Mouse (Mus musculus) A20 (cell line): ENCODE results near the gene Lin37.

Source experiments
- DNase-seq: peaks from one replicate; pipeline ENCODE4 v3.0.0-alpha.2; 2011; ENCODE audit warnings: low read depth, low spot score

The Lin37 gene

GRCm38 (mm10) chr7:30586455-30587020 is 26.9 kb upstream of the Lin37 start:
- no peak for DNase-seq

GRCm38 (mm10) chr7:30585170-30585569 is 25.5 kb upstream of the Lin37 start:
- DNase-seq, result no peak

- no peak for DNase-seq
These were observed 24.7 kb upstream of the Lin37 start for GRCm38 (mm10) chr7:30584339-30584738.

DNA sequence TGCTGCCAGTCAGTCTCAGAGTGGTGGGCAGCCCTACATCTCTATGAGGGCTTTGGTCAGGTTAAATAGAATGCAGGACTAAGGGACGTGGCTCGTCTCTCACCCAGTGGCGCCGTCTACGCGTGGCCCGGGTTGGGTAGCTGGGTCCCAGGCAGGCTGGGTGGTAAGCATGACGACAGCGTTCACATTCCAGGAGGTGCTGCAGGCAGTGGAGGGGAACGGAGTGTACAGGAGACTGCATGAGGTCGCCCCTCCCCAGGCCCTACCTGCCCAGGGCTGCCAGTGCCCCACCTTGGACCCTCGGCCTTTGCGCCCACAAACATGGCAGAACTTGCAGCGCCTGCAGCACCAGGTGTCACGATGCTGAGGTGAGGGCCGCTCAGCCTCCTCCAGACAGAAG is 21.9 kb upstream of the Lin37 start:
- DNase-seq, result no peak

DNA sequence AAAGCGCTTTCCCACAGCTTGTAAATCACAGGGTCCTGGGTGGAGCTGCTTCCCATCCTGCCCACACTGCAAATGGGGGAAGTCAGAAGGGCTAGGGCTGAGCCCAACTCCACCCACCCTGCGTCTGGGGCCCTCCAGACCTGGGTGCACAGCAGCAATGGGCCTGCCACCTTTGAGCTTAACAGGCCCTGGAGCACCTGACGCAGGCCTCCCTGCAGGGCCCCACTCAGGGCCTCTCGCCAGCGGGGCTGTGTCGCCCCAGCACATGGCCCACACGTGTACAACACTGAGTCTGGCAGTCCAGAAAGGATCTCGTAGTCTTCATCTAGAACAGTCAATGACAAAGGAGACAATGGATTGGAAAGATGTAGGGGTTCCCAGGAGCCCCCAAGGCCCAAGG is 20.3 kb upstream of the Lin37 start:
- DNase-seq, result no peak

DNA sequence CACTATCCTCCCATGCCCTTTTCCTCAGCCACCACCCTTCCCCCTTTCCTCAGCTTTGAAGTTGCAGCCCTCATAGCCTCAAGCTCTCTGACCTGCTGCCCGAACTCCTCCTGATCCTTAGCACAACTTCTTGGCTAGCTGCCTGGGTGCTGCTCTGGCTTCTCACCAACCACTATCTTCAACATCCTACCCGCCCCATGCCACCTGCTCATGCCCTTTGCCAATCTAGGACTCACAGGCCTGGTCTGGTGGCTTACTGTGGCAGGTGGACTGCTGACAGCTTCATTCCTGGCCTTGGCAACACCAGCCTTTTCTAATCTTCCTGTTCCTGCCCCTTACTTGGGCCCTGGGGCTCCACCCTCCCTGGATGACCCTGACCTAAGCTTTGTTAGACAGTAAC is 13.3 kb upstream of the Lin37 start:
- no peak for DNase-seq

DNA sequence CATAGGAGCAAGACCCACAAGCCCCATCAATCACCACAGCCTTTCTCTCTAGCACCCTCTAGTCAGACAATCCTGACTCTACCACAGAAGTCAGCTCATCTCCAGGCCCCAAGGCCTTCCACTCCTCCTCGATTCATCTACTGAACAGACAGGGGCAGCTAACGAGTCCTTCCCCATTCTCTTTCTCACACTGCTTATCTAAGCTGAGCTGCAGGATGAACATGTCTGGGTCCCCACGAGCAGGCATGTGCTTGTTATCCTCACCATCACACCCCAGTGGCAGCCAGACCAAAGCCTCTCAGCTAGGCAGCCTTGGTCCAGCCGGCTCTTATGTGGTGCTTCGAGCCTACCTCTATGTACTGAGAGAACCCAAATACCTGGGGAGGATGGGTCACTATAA is 12.8 kb upstream of the Lin37 start:
- DNase-seq, result no peak

GRCm38 (mm10) chr7:30567555-30567954 is 7.9 kb upstream of the Lin37 start:
- DNase-seq, result no peak

DNA sequence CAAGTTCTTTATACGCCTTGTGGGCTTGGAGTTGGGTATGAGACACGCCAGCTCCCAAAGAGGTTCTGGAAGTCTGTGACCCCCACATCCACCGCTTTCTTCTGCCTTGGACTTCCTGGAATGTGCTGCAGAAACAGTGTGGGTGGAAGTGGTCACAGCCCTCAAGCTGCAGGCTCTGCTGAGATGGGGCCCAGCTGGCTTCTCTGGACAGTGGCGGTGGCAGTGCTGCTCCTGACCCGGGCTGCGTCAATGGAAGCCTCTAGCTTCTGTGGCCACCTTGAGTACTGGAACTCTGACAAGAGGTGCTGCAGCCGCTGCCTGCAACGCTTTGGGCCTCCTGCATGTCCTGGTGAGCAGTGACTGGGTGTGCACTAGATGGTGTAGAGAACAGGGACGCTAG is 6.4 kb upstream of the Lin37 start:
- DNase-seq, result no peak

DNA sequence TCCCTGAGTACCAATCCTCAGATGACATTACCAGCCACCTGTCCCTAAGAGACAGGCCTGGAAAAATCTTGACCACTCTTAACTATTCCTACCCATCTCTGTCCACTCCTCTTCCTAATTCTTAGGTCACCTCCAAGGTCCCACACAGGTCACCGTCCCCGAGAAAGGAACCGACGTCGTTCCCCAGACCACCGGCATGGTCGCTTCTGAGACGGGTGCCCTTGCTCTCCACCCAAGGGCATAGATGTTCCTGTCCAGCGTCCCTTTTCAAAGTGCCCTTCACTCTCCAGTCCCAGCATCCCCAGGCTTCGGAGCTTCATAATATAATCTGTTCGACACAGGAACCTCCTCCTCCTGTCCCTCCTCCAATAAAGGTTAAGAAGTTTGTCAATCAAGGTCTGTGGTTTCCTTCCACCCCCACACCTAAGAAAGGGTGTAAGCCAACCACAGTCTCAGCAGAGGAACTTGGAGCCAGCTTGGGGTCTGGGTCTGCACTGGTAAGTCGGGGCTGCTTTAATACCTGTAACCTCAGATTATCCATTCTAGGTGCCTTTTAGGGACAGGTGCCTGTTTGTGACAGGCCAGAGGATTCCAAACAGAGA is 5.4 kb upstream of the Lin37 start, which contains the start of gene Igflr1:
Igflr1 (plus strand) TSS at position 458 of the 602 bp plus-strand sequence.
- DNase-seq, result no peak

GRCm38 (mm10) chr7:30563906-30564280 is 4.3 kb upstream of the Lin37 start:
- no peak for DNase-seq

DNA sequence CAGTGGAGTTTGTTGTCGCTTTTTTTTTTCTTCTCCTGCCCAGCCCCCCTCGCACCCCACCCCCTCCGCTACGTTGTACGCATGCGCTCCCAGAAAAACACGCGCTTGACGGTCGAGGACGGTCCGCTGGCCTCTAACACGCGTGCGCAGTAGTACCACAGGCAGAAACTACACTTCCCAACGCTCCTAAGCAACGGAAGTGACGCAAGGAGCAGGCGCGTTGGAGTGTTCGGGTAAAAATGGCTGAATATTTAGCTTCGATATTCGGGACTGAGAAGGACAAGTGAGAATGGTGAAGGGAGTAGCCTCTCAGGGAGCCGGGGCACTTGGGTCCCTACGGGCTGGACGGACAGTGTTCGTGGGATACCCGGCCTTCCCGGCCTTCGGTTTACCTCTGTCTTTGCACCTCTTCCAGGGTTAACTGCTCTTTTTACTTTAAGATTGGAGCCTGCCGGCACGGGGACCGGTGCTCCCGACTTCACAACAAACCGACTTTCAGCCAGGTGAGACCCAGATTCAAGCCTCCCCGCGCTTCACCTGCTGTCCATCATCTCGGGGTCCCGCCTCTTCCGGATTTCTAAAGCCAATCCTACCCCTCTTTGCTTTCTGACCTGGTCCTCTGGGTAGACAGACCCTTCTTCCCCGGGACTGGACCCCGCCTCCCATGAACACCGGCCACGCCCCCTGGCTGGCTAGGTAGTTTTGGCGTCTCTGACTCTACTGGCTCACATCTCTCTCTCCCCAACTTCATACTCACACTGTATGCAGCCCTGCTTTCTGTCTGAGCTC is 3.7 kb upstream of the Lin37 start, which contains the start of the genes U2af1l4, Gm49396 and Psenen:
U2af1l4 (plus strand) TSS at position 185 of the 789 bp plus-strand sequence.
Gm49396 (plus strand) TSS at position 228 of the 789 bp plus-strand sequence.
Psenen (minus strand) TSS at position 511 of the 789 bp plus-strand sequence.
- DNase-seq, result peak; percentile 97

DNA sequence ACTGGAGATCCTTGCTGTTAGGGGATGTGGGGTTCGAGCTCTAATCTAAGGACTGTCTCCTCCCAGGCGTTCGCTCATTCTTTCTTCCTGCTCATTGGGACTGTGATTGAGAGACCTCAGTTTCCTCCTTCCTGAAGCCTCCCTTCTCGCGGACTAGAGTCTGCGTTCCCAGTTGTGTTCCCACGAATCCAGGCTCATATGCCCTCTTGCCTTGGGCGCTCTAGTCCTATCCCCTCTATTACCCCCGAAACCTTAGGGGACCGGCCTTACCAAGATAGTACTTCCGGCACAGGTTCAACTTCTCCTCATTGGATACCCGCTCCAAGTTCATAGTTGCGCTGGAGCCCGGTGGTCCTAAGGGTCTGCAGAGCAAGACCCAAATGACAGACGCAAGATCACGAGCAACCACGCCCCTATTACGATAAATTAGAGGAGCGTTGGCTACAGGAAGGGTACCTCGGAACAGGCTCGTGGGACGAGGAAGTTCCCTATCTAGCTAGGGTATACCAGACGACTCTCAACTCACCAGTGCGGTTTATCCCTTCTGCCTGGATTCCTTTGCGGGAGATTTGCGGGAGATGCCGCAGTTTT is 3.0 kb upstream of the Lin37 start:
- DNase-seq, result no peak

- no peak for DNase-seq
These were observed 658 bp upstream of the Lin37 start for GRCm38 (mm10) chr7:30560296-30560695.

DNA sequence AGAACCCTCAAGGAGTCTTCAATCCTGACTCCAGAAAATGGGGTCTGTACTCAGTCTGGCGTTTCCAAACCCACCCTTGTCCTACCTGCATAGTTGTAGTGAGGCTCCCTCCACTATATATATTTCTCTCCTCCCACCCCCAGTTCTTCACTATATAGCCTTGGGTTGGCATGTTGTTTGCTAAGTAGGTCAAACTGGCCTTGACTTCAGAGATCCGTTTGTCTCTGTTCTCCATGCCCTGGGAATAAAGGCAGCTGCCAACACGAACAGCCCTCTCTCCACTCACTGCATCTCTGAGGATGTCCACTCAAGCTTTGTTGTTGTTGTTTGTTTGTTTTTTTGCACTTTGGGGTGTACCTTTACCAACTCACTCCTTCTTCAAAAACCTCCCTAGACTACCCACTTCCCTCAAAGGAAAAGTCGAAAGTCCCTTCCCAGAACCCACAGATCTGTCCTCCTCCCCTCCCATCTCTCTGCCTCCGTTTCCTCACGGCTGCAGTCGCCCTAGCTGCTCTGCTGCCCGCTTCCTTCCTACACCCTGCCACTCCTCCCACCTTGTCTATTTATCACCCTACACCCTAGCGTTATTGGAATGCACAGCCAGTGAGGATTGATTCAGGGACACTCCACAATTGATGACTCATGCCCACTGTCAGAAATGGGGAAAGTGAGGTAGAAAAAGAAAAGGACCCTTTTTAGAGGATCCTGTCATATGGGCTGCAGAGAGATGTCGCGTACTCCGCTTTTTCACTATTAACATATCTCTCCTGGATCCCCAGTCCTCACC is 789 bp downstream of the Lin37 start:
- DNase-seq, result no peak

DNA sequence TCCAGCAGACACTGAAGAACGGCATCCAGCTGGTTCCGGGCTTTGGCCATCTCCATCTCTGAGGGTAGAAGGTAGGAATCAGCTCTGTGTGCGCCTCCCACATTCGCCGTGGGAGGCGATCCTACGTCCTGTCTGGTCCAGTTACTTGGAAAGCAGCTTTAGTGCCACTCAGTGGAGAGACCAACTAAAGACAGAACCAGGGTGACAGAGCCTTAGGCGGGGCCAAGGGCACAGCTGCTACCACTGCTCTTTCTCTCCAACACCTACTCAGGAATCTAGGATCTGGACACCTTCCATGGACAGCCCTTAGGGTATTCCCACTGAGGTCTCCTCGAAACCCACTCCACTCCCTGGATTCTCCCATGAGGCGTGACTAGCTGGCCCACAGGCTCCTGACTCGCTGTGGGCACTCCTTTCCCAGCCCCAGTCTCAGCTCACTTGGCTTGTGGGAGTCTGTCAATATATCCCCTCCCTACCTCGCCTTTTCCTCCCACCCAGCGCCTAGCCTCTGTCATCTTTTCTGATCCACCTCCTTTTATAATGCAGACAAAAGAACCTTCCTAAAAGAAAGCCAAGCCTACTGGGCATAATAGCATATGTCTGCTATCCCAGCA is 1.6 kb downstream of the Lin37 start:
- DNase-seq, result no peak

DNA sequence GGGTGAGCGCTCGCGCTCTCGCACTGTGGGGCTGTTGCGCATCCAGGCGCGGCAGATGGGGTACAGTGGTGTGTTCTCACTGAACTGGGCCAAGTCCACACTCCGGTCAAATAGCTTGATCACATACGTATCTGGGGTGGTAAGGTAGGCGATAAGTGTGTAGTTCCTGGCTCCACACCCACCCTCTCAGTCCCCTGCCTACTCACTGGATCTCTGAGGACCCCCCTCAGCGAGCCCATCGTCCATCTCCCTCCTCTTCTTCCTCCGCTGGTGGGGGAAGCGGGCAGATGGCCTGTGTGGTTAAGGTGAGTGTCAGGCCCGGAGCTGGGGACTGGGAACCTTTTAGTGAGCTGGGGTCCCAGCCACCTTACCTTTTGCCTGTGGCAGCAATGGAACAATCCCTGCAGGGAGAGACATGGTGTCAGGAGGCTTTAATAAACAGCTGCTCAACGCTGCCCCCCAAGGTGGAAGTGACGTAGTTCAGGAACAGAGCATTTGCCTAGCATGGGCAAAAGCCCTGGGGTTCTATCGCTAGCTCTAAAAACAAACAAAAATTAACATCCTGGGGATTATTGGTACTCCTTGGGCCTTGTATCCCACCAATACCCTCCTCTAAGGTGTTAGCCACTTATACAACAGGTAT is 2.6 kb downstream of the Lin37 start:
- peak; percentile 44 for DNase-seq

GRCm38 (mm10) chr7:30553810-30554584 is 5.6 kb downstream of the Lin37 start:
- DNase-seq, result no peak

DNA sequence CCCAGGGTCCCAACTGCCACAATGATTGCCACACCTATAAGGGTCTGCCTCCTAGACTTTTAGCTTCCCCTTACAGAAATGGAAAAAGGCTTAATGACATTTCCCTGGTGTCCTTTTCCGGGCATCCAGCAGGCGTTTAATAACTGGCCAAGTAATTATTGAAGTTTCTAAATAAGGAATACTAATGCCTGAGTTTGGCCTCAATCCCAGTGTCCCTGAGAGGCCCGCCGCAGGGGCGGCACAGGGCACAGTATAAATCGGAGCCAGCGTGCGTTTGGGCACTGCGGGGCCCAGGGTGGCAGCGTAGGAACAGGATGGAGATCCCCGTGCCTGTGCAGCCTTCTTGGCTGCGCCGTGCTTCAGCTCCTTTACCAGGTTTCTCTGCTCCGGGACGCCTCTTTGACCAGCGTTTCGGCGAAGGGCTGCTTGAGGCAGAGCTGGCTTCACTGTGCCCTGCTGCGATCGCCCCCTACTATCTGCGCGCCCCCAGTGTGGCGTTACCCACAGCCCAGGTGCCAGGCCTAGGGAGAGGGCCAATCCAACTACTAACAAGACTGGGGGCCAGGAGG is 6.5 kb downstream of the Lin37 start:
- peak; percentile 39 for DNase-seq
